Mouse (Mus musculus): ENCODE data around the gene Col4a1.

DNA sequence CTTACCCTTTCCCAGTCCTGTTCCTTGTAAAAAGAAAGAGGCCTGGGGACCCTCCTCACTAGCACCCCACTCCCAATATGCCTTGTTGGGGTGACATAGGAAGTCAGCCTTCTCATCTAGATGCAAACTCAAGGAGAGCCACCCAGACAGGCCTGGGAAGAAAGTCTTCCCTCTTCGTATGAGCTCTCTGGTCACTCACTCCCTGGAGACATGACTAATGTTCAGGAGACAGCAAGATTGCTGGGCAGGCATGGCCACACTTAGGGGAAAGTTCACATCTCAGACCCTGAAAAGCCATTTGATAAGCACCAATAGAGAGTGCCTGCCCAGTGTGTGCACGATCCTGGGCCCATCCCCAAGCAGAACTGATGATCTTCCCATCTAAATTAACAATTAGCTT, 2.6 kb downstream of the Col4a1 start:
- TF ChIP-seq CTCF (IDR thresholded peaks at IDR 0.05; ENCODE audit: extremely low read depth, insufficient read depth, insufficient read length, insufficient replicate concordance) (no peak), POLR2A (IDR thresholded peaks at IDR 0.05; ENCODE audit: low read depth, low read length) (no peak)
